In genomic region chr6:86820690-86821089, GRCm38 (mm10) we compare ENCODE assay signal across 9 mouse cellular contexts. TPM values are rescaled to one million over a fixed set of nuclear protein-coding genes. Genes with fewer than 3 reads are reported as not detected.
DNase-seq lines count a peak whose midpoint lies in the region; ATAC-seq and TF ChIP-seq lines count a peak whose summit lies in the region.
"Had no signal": no experiment of that assay in that cellular context is flagged by ENCODE, and none has a peak within 500 bp of the region (broad histone marks: within the 10 kb centered on the region; RNA-seq: fewer than 3 reads in every experiment).

No protein-coding gene starts in this region.

- H3K4me3 ChIP-seq in left cerebral cortex, adult 2 months, result no peak overlapping the region
- H3K4me3 ChIP-seq: midbrain, embryonic 12.5 days had no signal

- POLR2A ChIA-PET in Patski (lab: Charles Lee), result interaction anchor here (0.7 kb wide), 1 partner anchor 59 kb away, joined by 4 read pairs; no protein-coding TSS in a partner anchor

- no peak for ATAC-seq in Patski
- peak; percentile 61 for ATAC-seq in granulocyte monocyte progenitor cell, adult 5-6 weeks (replicated peaks; ENCODE audit: poor library complexity, severe bottlenecking)

- in situ Hi-C loops in Patski (cut with MboI; ENCODE audit: low pct_unique_long_range_greater_than_20kb), result no loop called here

- no peak for DNase-seq in left cerebral cortex, adult 2 months (ENCODE audit: extremely low spot score in 1 of 2, low spot score in 2 of 2)
- DNase-seq in left cerebral cortex, adult 9 months (ENCODE audit: low spot score in 2 of 2), result no peak
- no peak for DNase-seq in Patski (ENCODE audit: low read depth, low spot score)
- DNase-seq in thymus, postnatal 0 days (ENCODE audit: low spot score), result peak; percentile 56
- no peak for DNase-seq in right cerebral cortex, postnatal 36 days (ENCODE audit: low spot score in 2 of 2)
- no peak for DNase-seq in frontal cortex, postnatal 10 days (ENCODE audit: low spot score in 2 of 2)
- DNase-seq: gastrocnemius, postnatal 36 days had no signal

- H3K27ac ChIP-seq in left cerebral cortex, adult 2 months, result no peak overlapping the region
- H3K27ac ChIP-seq: midbrain, embryonic 12.5 days had no signal

- CTCF ChIA-PET in Patski (lab: Charles Lee), result interaction anchor here (1.0 kb wide), 1 partner anchor 101 kb away, joined by 3 read pairs; no protein-coding TSS in a partner anchor

- H3K27me3 ChIP-seq in Patski, result no peaks in the 10 kb centered on the region

- intact Hi-C loops in left cerebral cortex, adult 2 months (cut with DNase I), result no loop called here

- TF ChIP-seq CTCF in left cerebral cortex, adult 2 months (IDR thresholded peaks at IDR 0.05), result peak; percentile 47
- TF ChIP-seq CTCF in Patski (IDR thresholded peaks at IDR 0.05), result peak; percentile 68

RNA-seq across cellular contexts. Expression of gene Anxa4, which starts 27.3 kb away (rescaled TPM):
- total RNA-seq in left cerebral cortex, adult 2 months (2021), result 1 to 10 TPM; 6.5 to 7.7 TPM
- 388 TPM for polyA plus RNA-seq in Patski (2021)
- total RNA-seq in granulocyte monocyte progenitor cell, adult 5-6 weeks (2014; fragmentation: Nextera tagmentation), result 11.9 and 16.4 TPM in 2 replicates
- total RNA-seq in granulocyte monocyte progenitor cell, adult 5-6 weeks (2017), result 16.4 and 17.7 TPM in 2 replicates
- 33.6 and 34.0 TPM in 2 replicates for polyA plus RNA-seq in thymus, postnatal 0 days (2015; fragmentation: Nextera tagmentation; extraction: Ambion mirVana)

RNA-seq across cellular contexts. Expression of gene Aak1, which starts 28.6 kb away (rescaled TPM):
- 100 to 1,000 TPM; 442 to 463 TPM for total RNA-seq in left cerebral cortex, adult 2 months (2021)
- polyA plus RNA-seq in Patski (2021), result 60.1 TPM
- total RNA-seq in granulocyte monocyte progenitor cell, adult 5-6 weeks (2014; fragmentation: Nextera tagmentation), result 28.2 and 40.2 TPM in 2 replicates
- 6.5 and 6.7 TPM in 2 replicates for total RNA-seq in granulocyte monocyte progenitor cell, adult 5-6 weeks (2017)
- 13.6 and 19.0 TPM in 2 replicates for polyA plus RNA-seq in thymus, postnatal 0 days (2015; fragmentation: Nextera tagmentation; extraction: Ambion mirVana)

Comparison
In these comparisons a context has a peak if more than half of its experiments do, and no peak if none do; other contexts are left out.
1. RNA of gene Aak1, which starts 28.6 kb away (total RNA-seq): 442 to 463 TPM in left cerebral cortex, adult 2 months; 6.5 to 40.2 TPM in granulocyte monocyte progenitor cell, adult 5-6 weeks; every median in the first group is over 10 times any median in the second.